Mouse (Mus musculus) common myeloid progenitor, adult 5-6 weeks (primary cell): ENCODE results near the gene Rusc2. TPM values are rescaled to one million over a fixed set of nuclear protein-coding genes. Genes with fewer than 3 reads are reported as not detected.

Experiments used
- total RNA-seq: library from RNA; stranded (forward); fragments of 200-1000, 187-1606 nt; gene quantifications from 2 replicates; pipeline ENCODE4 v1.2.3, GENCODE M21; 2017

The Rusc2 gene
- total RNA-seq, 1 experiment from 2014 or later = 1.3 TPM

Other genes with a start within 250 kb of the Rusc2 start
- gene Atp8b5, start 114.8 kb upstream of the Rusc2 start, total RNA-seq = 0.82 and 1.2 TPM in 2 replicates
- gene Fam166b, start 47.2 kb downstream of the Rusc2 start, total RNA-seq = not detected in 2 replicates
- gene Tesk1, start 60.0 kb downstream of the Rusc2 start, total RNA-seq = 4.8 and 8.2 TPM in 2 replicates
- 20.8 and 33.3 TPM in 2 replicates for gene Cd72, start 72.6 kb downstream of the Rusc2 start, total RNA-seq
- gene Sit1, start 101.8 kb downstream of the Rusc2 start, total RNA-seq = not detected in 2 replicates
- gene Ccdc107, start 110.9 kb downstream of the Rusc2 start, total RNA-seq = 50.5 and 62.2 TPM in 2 replicates
- 46.1 and 64.5 TPM in 2 replicates for gene Arhgef39, start 117.7 kb downstream of the Rusc2 start, total RNA-seq
- 7.3 and 8.3 TPM in 2 replicates for gene Car9, start 125.0 kb downstream of the Rusc2 start, total RNA-seq
- gene Tpm2, start 141.8 kb downstream of the Rusc2 start, total RNA-seq = 8.4 and 10.7 TPM in 2 replicates
- gene Creb3, start 180.4 kb downstream of the Rusc2 start, total RNA-seq = 20.5 and 22.7 TPM in 2 replicates
- gene Tln1, start 180.7 kb downstream of the Rusc2 start, total RNA-seq = 262 and 295 TPM in 2 replicates
- gene Rgp1, start 196.7 kb downstream of the Rusc2 start, total RNA-seq = 14.4 and 35.2 TPM in 2 replicates
- 10.2 and 11.8 TPM in 2 replicates for gene Gba2, start 196.9 kb downstream of the Rusc2 start, total RNA-seq
- gene Msmp, start 202.5 kb downstream of the Rusc2 start, total RNA-seq = not detected in 2 replicates
- 0.39 and 0.96 TPM in 2 replicates for gene Npr2, start 250.0 kb downstream of the Rusc2 start, total RNA-seq